Comparison of ENCODE assay signal across 22 mouse cellular contexts in genomic region chr1:138593922-138594321, GRCm38 (mm10). TPM values are rescaled to one million over a fixed set of nuclear protein-coding genes. Genes with fewer than 3 reads are reported as not detected.
A peak's percentile ranks its signal among the peaks of the same experiment; 100 is the strongest.
DNase-seq lines count a peak whose midpoint lies in the region; ATAC-seq and TF ChIP-seq lines count a peak whose summit lies in the region.
"Had no signal": no experiment of that assay in that cellular context is flagged by ENCODE, and none has a peak within 500 bp of the region (broad histone marks: within the 10 kb centered on the region; RNA-seq: fewer than 3 reads in every experiment).

No protein-coding gene starts in this region.

- TF ChIP-seq POLR2A in testis, adult 2 months (IDR thresholded peaks at IDR 0.05; ENCODE audit: control insufficient read depth, low read depth, low read length): no peak

- peak overlapping the region; percentile 62 for H3K27ac ChIP-seq in liver, postnatal 0 days (ENCODE audit: low read depth)
- no peak overlapping the region for H3K27ac ChIP-seq in liver, embryonic 11.5 days (ENCODE audit: low read depth, low read length)
- 0 out of 2 replicates have a peak overlapping the region, but pooled peaks have one; percentile 4 for H3K27ac ChIP-seq in testis, adult 2 months (ENCODE audit: control insufficient read depth, insufficient read depth, low read depth, low read length)
- H3K27ac ChIP-seq in forebrain, postnatal 0 days (ENCODE audit: low read depth, low read length): no peak overlapping the region
- H3K27ac ChIP-seq: embryonic facial prominence, embryonic 13.5 days; embryonic facial prominence, embryonic 15.5 days; forebrain, embryonic 10.5 days; forebrain, embryonic 12.5 days had no signal

- no peak overlapping the region for H3K4me2 ChIP-seq in liver, postnatal 0 days (ENCODE audit: low read depth, low read length)
- no peak overlapping the region for H3K4me2 ChIP-seq in liver, embryonic 11.5 days
- H3K4me2 ChIP-seq in forebrain, postnatal 0 days (ENCODE audit: low read depth): no peak overlapping the region
- H3K4me2 ChIP-seq: embryonic facial prominence, embryonic 13.5 days; embryonic facial prominence, embryonic 15.5 days; forebrain, embryonic 12.5 days had no signal

- no peaks in the 10 kb centered on the region for H3K27me3 ChIP-seq in liver, postnatal 0 days (ENCODE audit: insufficient read depth, low read length)
- no peaks in the 10 kb centered on the region for H3K27me3 ChIP-seq in liver, embryonic 11.5 days (replicated peaks; ENCODE audit: control insufficient read depth, insufficient read depth, low read length)
- H3K27me3 ChIP-seq in testis, adult 2 months (ENCODE audit: control insufficient read depth, insufficient read depth, low read length): no peaks in the 10 kb centered on the region
- H3K27me3 ChIP-seq in forebrain, postnatal 0 days (ENCODE audit: insufficient read depth, low read length): no peaks in the 10 kb centered on the region
- H3K27me3 ChIP-seq: embryonic facial prominence, embryonic 13.5 days; embryonic facial prominence, embryonic 15.5 days; forebrain, embryonic 12.5 days had no signal

- peak; percentile 80 for ATAC-seq in liver, postnatal 0 days
- ATAC-seq in liver, embryonic 11.5 days (replicated peaks; ENCODE audit: low FRiP score): no peak
- ATAC-seq in forebrain, postnatal 0 days: no peak
- ATAC-seq: forebrain, embryonic 14.5 days; forebrain, embryonic 16.5 days had no signal

- H3K9ac ChIP-seq in liver, postnatal 0 days (replicated peaks): no peak overlapping the region
- no peak overlapping the region for H3K9ac ChIP-seq in liver, embryonic 11.5 days (ENCODE audit: low read depth, low read length)
- H3K9ac ChIP-seq in forebrain, postnatal 0 days: no peak overlapping the region
- H3K9ac ChIP-seq: embryonic facial prominence, embryonic 13.5 days; embryonic facial prominence, embryonic 15.5 days; forebrain, embryonic 12.5 days had no signal

- no peaks in the 10 kb centered on the region; the same call in 1 of the 2 replicates for H3K4me1 ChIP-seq in liver, postnatal 0 days (ENCODE audit: insufficient read depth)
- no peaks in the 10 kb centered on the region; the same call in 1 of the 2 replicates for H3K4me1 ChIP-seq in liver, embryonic 11.5 days (replicated peaks; ENCODE audit: control insufficient read depth, insufficient read depth, low read length)
- peaks cover 3% of the 10 kb centered on the region; the same call in 1 of the 2 replicates for H3K4me1 ChIP-seq in testis, adult 2 months (ENCODE audit: control insufficient read depth, insufficient read depth, low read length)
- H3K4me1 ChIP-seq in forebrain, postnatal 0 days (ENCODE audit: insufficient read depth): no peaks in the 10 kb centered on the region

- no peaks in the 10 kb centered on the region for H3K9me3 ChIP-seq in liver, postnatal 0 days (ENCODE audit: low read length)
- no peaks in the 10 kb centered on the region for H3K9me3 ChIP-seq in liver, embryonic 11.5 days (ENCODE audit: control insufficient read depth, low read length)
- no peaks in the 10 kb centered on the region for H3K9me3 ChIP-seq in forebrain, postnatal 0 days (ENCODE audit: low read length)
- H3K9me3 ChIP-seq: embryonic facial prominence, embryonic 13.5 days; embryonic facial prominence, embryonic 15.5 days; forebrain, embryonic 10.5 days; forebrain, embryonic 12.5 days had no signal

- 68% methylated on average over 5 of the region's 5 CpGs for WGBS in liver, postnatal 0 days (ENCODE audit: insufficient replicate concordance)
- WGBS in liver, embryonic 11.5 days: 87% methylated on average over 5 of the region's 5 CpGs
- WGBS in forebrain, postnatal 0 days: 91% methylated on average over 5 of the region's 5 CpGs

- H3K36me3 ChIP-seq in liver, postnatal 0 days (replicated peaks; ENCODE audit: insufficient read depth, low read length): 0 out of 2 replicates have a peak, but pooled peaks cover 3% of the 10 kb centered on the region
- H3K36me3 ChIP-seq in liver, embryonic 11.5 days (ENCODE audit: control insufficient read depth, insufficient read depth, low read length): no peaks in the 10 kb centered on the region
- no peaks in the 10 kb centered on the region for H3K36me3 ChIP-seq in testis, adult 2 months (ENCODE audit: control insufficient read depth, insufficient read depth, low read length)
- H3K36me3 ChIP-seq in forebrain, postnatal 0 days (ENCODE audit: insufficient read depth): no peaks in the 10 kb centered on the region
- H3K36me3 ChIP-seq: embryonic facial prominence, embryonic 15.5 days had no signal

- no peak overlapping the region for H3K4me3 ChIP-seq in liver, postnatal 0 days (ENCODE audit: low read depth, low read length)
- no peak overlapping the region for H3K4me3 ChIP-seq in liver, embryonic 11.5 days (ENCODE audit: low read depth, low read length)
- no peak overlapping the region for H3K4me3 ChIP-seq in testis, adult 2 months (ENCODE audit: control insufficient read depth, low read depth, low read length)
- no peak overlapping the region for H3K4me3 ChIP-seq in forebrain, postnatal 0 days (ENCODE audit: low read depth, low read length)
- H3K4me3 ChIP-seq: embryonic facial prominence, embryonic 13.5 days; embryonic facial prominence, embryonic 15.5 days; erythroblast, embryonic 14.5 days; forebrain, embryonic 10.5 days; forebrain, embryonic 12.5 days had no signal

- no peak for TF ChIP-seq EP300 in liver, postnatal 0 days (IDR thresholded peaks at IDR 0.05; ENCODE audit: low read depth)

- DNase-seq in liver, postnatal 0 days: no peak
- no peak for DNase-seq in liver, embryonic 11.5 days (ENCODE audit: low spot score)
- no peak for DNase-seq in testis, postnatal 10 days (ENCODE audit: low spot score)
- DNase-seq in forebrain, postnatal 0 days: no peak
- DNase-seq: adrenal gland, adult 2 months; adrenal gland, postnatal 10 days; adrenal gland, postnatal 25 days; cerebellum, adult 11 months; cerebellum, adult 18-20 months; cerebellum, adult 8-10 months; cerebellum, adult 9-11 months; cerebellum, postnatal 14 days; cerebellum, postnatal 36 days; embryo, embryonic 11 days had no signal

- no peak for TF ChIP-seq CTCF in liver, postnatal 0 days (IDR thresholded peaks at IDR 0.05; ENCODE audit: low read depth)
- TF ChIP-seq CTCF in testis, adult 2 months (IDR thresholded peaks at IDR 0.05; ENCODE audit: control insufficient read depth, insufficient read depth, insufficient replicate concordance, low read depth, low read length): no peak
- no peak for TF ChIP-seq CTCF in forebrain, postnatal 0 days (IDR thresholded peaks at IDR 0.05; ENCODE audit: low read depth)

RNA-seq across cellular contexts. Expression of gene Nek7, which starts 26.0 kb away (rescaled TPM):
- 19.3 and 22.2 TPM in 2 replicates for polyA plus RNA-seq in liver, postnatal 0 days (2015; fragmentation: Nextera tagmentation; extraction: Ambion mirVana)
- 29.4 and 33.4 TPM in 2 replicates for polyA plus RNA-seq in liver, embryonic 11.5 days (2014; fragmentation: Nextera tagmentation; extraction: Ambion mirVana)
- polyA plus RNA-seq in testis, adult 2 months (2012; rRNA removed): 1.3 and 1.7 TPM in 2 replicates
- 10.9 and 15.4 TPM in 2 replicates for total RNA-seq in forebrain, postnatal 0 days (2014; rRNA removed)
- polyA plus RNA-seq in forebrain, postnatal 0 days (2015; fragmentation: Nextera tagmentation; extraction: Ambion mirVana): 9.9 and 15.3 TPM in 2 replicates

Comparison
In these comparisons a context has a peak if more than half of its experiments do, and no peak if none do; other contexts are left out.
1. H3K27ac ChIP-seq: peak in liver, postnatal 0 days (single experiment) and testis, adult 2 months (single experiment); none in liver, embryonic 11.5 days (single experiment) and forebrain, postnatal 0 days (single experiment).